Mouse (Mus musculus) E14TG2a.4 (cell line): ENCODE data around the gene Bcar3.

ENCODE experiments used
- CTCF ChIP-seq: conservative IDR thresholded peaks from 2 replicates; pipeline ENCODE4 v1.5.1; 2014; ENCODE audit warnings: low read length
- NANOG ChIP-seq: IDR thresholded peaks from 2 replicates; pipeline ENCODE4 v1.6.1; 2014; ENCODE audit warnings: borderline replicate concordance, low read length, mixed read lengths

GRCm38 (mm10) chr3:122287195-122287594, 6.7 kb upstream of the Bcar3 start:
- TF ChIP-seq CTCF, result no peak
- TF ChIP-seq NANOG, result no peak
